Mouse (Mus musculus) stomach, embryonic 14.5 days (tissue): ENCODE data around the gene Scg5. TPM values are rescaled to one million over a fixed set of nuclear protein-coding genes. Genes with fewer than 3 reads are reported as not detected.

Experiments
- ATAC-seq: fragments of 200-750 bp; cut with Nextera tagmentation; 2 replicates; pipeline ENCODE4 v1.8.0; 2017; ENCODE audit warnings: low read depth, moderate TSS enrichment; ENCODE audit not compliant: insufficient number of reproducible peaks, insufficient read depth, low FRiP score
- H3K27ac ChIP-seq: fragments of 300-500 bp; sonication (generic); 2 replicates; pipeline ENCODE4 v1.5.1; 2014; ENCODE audit warnings: mild to moderate bottlenecking, low read length, moderate library complexity, mixed read lengths
- H3K27me3 ChIP-seq: fragments of 300-500 bp; sonication (generic); 2 replicates; pipeline ENCODE4 v1.6.1; 2014; ENCODE audit warnings: low read length, control low read depth, mixed read lengths; ENCODE audit not compliant: control insufficient read depth, insufficient read depth
- H3K36me3 ChIP-seq: fragments of 300-500 bp; sonication (generic); 2 replicates; pipeline ENCODE4 v1.6.1; 2014; ENCODE audit warnings: mild to moderate bottlenecking, control low read depth, low read length, moderate library complexity, mixed read lengths; ENCODE audit not compliant: control insufficient read depth, insufficient read depth
- H3K4me1 ChIP-seq: fragments of 300-500 bp; sonication (generic); 2 replicates; pipeline ENCODE4 v1.6.1; 2014; ENCODE audit warnings: low read length, control low read depth, mixed read lengths; ENCODE audit not compliant: control insufficient read depth, insufficient read depth
- H3K4me2 ChIP-seq: fragments of 300-500 bp; sonication (generic); replicated peaks from 2 replicates; pipeline ENCODE4 v1.6.1; 2014; ENCODE audit warnings: low read depth, low read length, control low read depth
- H3K4me3 ChIP-seq: fragments of 300-500 bp; sonication (generic); 2 replicates; pipeline ENCODE4 v1.5.1; 2014; ENCODE audit warnings: low read depth, low read length, control low read depth
- H3K9ac ChIP-seq: fragments of 300-500 bp; sonication (generic); replicated peaks from 2 replicates; pipeline ENCODE4 v1.6.1; 2014; ENCODE audit warnings: low read depth, mild to moderate bottlenecking, control low read depth, low read length, moderate library complexity, mixed read lengths
- H3K9me3 ChIP-seq: fragments of 300-500 bp; sonication (generic); 2 replicates; pipeline ENCODE4 v1.6.1; 2016; ENCODE audit warnings: low read depth, low read length, control low read depth; ENCODE audit not compliant: control insufficient read depth
- WGBS: fragments of 180-500 bp; shearing (Covaris S2); extraction: QIAGEN DNeasy Blood & Tissue Kit; methylation state at CpG from one replicate; pipeline ENCODE4 v1.1.7; 2014; 5-methylcytosine and 5-hydroxymethylcytosine counted together
- polyA plus RNA-seq: library from polyadenylated mRNA; unstranded; fragments of >200 nt; fragmentation: Nextera tagmentation; extraction: Ambion mirVana; gene quantifications from 2 replicates; pipeline ENCODE4 v1.2.1, GENCODE M21; 2014

Gene Scg5
- polyA plus RNA-seq, 1 experiment from 2014 or later: 16.4 TPM

GRCm38 (mm10) chr2:113749721-113750120 is 79.2 kb downstream of the Scg5 start:
- Histone ChIP-seq H3K36me3 (no peaks in the 10 kb centered on the region), H3K27me3 (no peaks in the 10 kb centered on the region), H3K4me3 (no peak overlapping the region), H3K27ac (no peak overlapping the region), H3K9ac (no peak overlapping the region), H3K4me2 (no peak overlapping the region), H3K4me1 (no peaks in the 10 kb centered on the region), H3K9me3 (no peaks in the 10 kb centered on the region)
- 78% methylated on average over 12 of the region's 12 CpGs for WGBS
- ATAC-seq: no peak

- Histone ChIP-seq H3K4me3 (no peak overlapping the region), H3K9me3 (no peaks in the 10 kb centered on the region), H3K27me3 (no peaks in the 10 kb centered on the region), H3K27ac (no peak overlapping the region), H3K9ac (no peak overlapping the region), H3K36me3 (no peaks in the 10 kb centered on the region), H3K4me2 (no peak overlapping the region), H3K4me1 (no peaks in the 10 kb centered on the region)
- 88% methylated on average over 9 of the region's 9 CpGs for WGBS
- ATAC-seq: no peak
These were observed 79.6 kb downstream of the Scg5 start for GRCm38 (mm10) chr2:113749309-113749708.

GRCm38 (mm10) chr2:113728581-113728980 is 100.3 kb downstream of the Scg5 start:
- Histone ChIP-seq H3K36me3 (no peaks in the 10 kb centered on the region), H3K9me3 (no peaks in the 10 kb centered on the region), H3K27me3 (no peaks in the 10 kb centered on the region), H3K4me2 (no peak overlapping the region), H3K4me1 (no peaks in the 10 kb centered on the region), H3K9ac (no peak overlapping the region), H3K27ac (no peak overlapping the region), H3K4me3 (no peak overlapping the region)
- 84% methylated on average over 3 of the region's 3 CpGs for WGBS
- no peak for ATAC-seq

Other genes starting within 250 kb of the Scg5 start
- gene Grem1, start 70.5 kb downstream of the Scg5 start, polyA plus RNA-seq: 7.1 and 7.5 TPM in 2 replicates
- 6.3 and 7.1 TPM in 2 replicates for gene Arhgap11a, start 19.5 kb upstream of the Scg5 start, polyA plus RNA-seq
- gene Gjd2, start 184.5 kb upstream of the Scg5 start, polyA plus RNA-seq: 0.62 and 1.1 TPM in 2 replicates
- gene Actc1, start 224.4 kb upstream of the Scg5 start, polyA plus RNA-seq: 43.6 and 50.3 TPM in 2 replicates